Mouse (Mus musculus): ENCODE results near the gene Susd4.

GRCm38 (mm10) chr1:182869114-182869456 lies 105.4 kb downstream of the Susd4 start:
- TF ChIP-seq POLR2AphosphoS2 (IDR thresholded peaks at IDR 0.05; ENCODE audit: low read depth, low read length), result no peak
- no peak for TF ChIP-seq ZNF384 (IDR thresholded peaks at IDR 0.05; ENCODE audit: low read depth, low read length)
- TF ChIP-seq USF1 (IDR thresholded peaks at IDR 0.05; ENCODE audit: low read depth, low read length), result no peak
- TF ChIP-seq CTCF (conservative IDR thresholded peaks at IDR 0.05 in 1 of 2, IDR thresholded peaks at IDR 0.05 in 1 of 2; ENCODE audit: low read depth in 2 of 2, low read length in 2 of 2), result no peak
- TF ChIP-seq ETS1 (conservative IDR thresholded peaks at IDR 0.05; ENCODE audit: low read depth, low read length), result no peak
- no peak for TF ChIP-seq RAD21 (IDR thresholded peaks at IDR 0.05; ENCODE audit: low read depth, low read length)
- TF ChIP-seq POLR2A (IDR thresholded peaks at IDR 0.05; ENCODE audit: low read depth, low read length), result no peak
- no peak for TF ChIP-seq EP300 (IDR thresholded peaks at IDR 0.05; ENCODE audit: low read length)
- TF ChIP-seq ELF1 (IDR thresholded peaks at IDR 0.05; ENCODE audit: low read depth, low read length), result no peak
- TF ChIP-seq KAT2A (IDR thresholded peaks at IDR 0.05; ENCODE audit: insufficient replicate concordance, low read length), result no peak
- no peak for TF ChIP-seq MXI1 (IDR thresholded peaks at IDR 0.05; ENCODE audit: low read depth, low read length)
- no peak for TF ChIP-seq USF2 (conservative IDR thresholded peaks at IDR 0.05; ENCODE audit: low read depth, low read length)
- TF ChIP-seq NRF1 (IDR thresholded peaks at IDR 0.05; ENCODE audit: low read depth, low read length), result no peak
- TF ChIP-seq SMC3 (IDR thresholded peaks at IDR 0.05; ENCODE audit: low read depth, low read length), result no peak

Measured in CH12.LX (cell line).